Mouse (Mus musculus) left cerebral cortex, adult 8-10 months (tissue): ENCODE measurements around the gene Ociad1. TPM values are rescaled to one million over a fixed set of nuclear protein-coding genes. Genes with fewer than 3 reads are reported as not detected.

Experiments
- DNase-seq, 2 experiments: peaks; one replicate each; pipeline ENCODE4 v3.0.0; 2022; ENCODE audit warnings: low spot score in 2 of 2
- total RNA-seq, 4 experiments: library from RNA; stranded (reverse); gene quantifications; 2 replicates each; pipeline ENCODE4 v1.2.4; 2022

Ociad1 gene
- total RNA-seq, result 100 to 1,000 TPM; 447 to 503 (median 477) TPM

DNA sequence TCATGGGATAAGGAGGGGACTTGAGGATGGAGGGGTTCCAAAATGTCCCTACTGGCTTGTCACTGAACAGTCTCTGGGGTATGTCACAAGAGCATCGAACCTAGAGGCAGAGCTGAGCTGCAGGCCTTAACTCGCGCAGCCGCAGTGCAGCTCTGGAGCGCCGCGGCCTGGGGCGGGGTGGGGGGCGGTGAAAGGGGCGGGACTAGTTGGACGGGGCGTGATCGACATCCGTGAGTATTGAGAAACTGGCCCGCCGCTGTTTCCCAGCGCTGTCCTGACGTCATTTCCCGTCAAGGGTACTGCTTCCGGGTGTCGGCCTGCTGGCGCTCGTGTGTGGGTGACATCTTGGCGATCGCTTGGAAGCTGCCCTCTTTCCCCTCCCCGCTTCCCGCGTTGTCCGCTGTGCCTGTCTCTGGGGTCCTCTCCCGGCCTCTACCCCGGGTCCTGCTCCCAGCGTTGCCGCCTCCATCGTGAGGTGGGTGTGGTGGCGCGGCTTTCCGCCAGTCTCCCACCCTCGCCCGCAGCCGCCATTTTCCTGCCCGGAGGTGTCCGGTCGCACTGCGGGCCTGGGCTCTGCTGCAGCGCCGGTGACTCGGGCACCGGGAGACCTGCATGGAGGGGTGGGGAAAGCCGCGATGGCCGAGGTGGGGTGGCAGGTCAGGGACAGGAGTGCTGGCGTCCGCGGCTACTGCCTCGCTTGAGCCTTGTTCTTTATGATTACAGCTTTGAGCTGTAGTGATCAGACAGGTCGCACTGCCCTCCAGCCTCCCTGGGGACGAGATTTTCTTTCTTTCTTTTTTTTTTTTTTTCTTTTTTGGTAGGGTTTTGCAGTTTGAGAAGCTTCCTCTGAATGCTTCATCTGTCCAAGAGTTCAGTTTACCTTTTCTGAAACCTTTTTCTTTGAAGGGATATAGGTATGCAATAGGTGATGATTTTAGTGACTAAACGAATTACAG is at the start of gene Ociad1:
Gene Ociad1, plus strand, starts transcription at position 283 of the 956 bp plus-strand sequence.
- peak; percentile 78 to 96 for DNase-seq

DNA sequence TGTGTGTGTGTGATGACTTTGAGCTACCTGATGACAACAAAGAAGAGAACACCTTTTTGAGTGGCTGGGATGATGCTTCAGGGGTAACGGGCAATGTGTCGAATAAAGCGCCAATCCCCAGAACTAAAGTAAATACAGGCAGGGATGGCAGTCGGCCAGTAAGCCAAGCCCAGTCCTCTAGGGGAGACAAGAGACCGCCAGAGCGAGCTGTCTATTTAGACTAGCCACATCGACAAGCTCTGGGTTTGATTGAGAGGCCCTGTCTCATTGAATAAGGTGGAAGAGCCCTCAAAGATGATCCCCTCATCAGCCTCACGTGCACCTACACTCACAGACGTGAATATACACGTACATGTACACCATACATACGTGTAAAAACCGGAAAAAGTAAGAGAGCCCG is 48.2 kb upstream of the Ociad1 start:
- DNase-seq, result no peak

DNA sequence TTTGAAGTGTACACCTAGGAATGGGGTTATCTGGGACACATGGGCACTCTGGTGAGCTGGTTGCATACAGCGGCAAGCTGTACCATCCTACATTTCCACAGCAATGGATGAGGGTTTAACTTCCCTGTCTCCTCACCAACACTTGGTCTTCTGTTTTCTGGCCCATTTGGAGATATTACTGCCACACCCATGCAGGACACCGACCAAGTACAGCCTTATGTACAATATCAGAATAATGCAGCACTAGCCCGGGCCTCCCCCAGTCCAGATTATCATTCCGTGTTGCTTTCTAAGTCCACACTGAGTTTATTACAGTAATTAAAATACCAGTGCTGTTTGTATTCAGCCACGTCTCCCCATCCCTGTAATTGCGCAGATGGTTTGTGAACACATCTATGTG is 46.2 kb upstream of the Ociad1 start:
- no peak for DNase-seq

DNA sequence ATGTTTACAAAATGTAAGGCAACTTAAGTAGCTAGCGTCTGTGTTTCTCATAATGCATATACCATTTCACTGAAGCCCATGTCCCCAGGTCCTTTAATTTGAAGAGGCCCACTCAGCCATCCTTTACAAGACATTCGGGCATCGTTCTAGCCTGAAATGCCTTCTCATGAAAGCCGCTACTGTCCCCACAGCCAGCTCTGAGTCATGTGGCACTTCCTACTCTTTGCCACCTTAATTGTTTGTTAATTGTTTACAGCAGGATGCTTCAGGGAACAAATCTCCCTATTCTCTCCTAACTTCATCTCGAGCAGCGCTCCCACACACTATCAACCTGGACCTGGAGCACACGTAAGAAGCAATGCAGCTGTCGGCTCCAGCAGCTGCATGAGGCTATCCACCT is 44.4 kb upstream of the Ociad1 start:
- DNase-seq, result no peak

DNA sequence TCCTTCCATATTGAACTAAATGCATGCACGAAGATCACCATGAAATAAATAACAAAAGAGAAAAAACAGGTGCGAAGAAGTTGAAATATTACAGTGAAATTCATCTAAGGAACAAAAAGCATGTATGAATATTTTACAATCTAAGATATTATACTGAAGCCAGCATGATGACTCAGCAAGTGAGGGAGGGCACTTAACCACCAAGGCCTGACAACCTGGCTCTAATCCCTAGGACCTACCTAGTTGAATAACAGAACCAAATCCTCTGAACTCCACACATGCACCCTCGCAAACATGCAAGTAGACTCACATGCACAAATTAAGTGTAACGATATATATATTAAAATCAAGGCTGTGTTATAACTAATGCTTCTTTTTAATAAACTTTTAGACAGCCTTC is 43.2 kb upstream of the Ociad1 start:
- no peak for DNase-seq

DNA sequence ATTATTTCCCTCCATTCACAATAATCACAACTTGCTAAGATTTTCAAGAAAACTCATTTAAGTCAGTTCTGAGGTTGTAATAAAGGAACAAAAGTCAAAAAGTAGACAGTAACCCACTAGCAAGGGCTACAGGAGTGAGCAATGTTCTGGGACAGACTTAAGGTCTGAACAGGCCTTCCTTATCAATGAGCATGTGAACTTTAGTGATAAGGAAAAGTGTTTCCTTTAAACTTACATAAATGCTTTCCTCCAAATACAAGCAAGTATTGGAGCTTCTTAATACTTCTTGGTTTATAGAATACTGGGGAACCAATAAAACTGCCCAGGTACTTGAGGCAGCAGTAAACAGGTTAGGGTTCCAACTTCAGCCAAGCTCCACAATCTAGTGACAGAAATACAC is 39.8 kb upstream of the Ociad1 start:
- no peak for DNase-seq

DNA sequence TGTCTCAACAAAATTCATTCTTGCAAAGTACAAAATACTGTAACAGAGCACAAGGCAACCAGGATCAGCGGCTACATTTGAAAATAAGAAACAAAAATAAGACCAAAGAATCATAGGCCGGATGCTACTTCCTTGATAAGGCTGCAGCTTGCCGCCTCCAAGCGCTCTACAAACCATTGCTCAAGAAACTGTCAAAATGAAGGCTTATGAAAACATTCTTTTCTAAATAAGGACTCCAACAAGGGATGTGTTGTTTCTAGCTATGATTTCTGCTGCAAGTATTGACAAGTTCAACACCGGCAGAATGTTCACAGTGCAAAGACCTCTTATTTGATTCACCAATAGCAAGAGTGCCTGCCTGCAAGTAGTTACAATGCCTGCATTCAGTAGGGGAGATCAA is 37.9 kb upstream of the Ociad1 start:
- no peak for DNase-seq

DNA sequence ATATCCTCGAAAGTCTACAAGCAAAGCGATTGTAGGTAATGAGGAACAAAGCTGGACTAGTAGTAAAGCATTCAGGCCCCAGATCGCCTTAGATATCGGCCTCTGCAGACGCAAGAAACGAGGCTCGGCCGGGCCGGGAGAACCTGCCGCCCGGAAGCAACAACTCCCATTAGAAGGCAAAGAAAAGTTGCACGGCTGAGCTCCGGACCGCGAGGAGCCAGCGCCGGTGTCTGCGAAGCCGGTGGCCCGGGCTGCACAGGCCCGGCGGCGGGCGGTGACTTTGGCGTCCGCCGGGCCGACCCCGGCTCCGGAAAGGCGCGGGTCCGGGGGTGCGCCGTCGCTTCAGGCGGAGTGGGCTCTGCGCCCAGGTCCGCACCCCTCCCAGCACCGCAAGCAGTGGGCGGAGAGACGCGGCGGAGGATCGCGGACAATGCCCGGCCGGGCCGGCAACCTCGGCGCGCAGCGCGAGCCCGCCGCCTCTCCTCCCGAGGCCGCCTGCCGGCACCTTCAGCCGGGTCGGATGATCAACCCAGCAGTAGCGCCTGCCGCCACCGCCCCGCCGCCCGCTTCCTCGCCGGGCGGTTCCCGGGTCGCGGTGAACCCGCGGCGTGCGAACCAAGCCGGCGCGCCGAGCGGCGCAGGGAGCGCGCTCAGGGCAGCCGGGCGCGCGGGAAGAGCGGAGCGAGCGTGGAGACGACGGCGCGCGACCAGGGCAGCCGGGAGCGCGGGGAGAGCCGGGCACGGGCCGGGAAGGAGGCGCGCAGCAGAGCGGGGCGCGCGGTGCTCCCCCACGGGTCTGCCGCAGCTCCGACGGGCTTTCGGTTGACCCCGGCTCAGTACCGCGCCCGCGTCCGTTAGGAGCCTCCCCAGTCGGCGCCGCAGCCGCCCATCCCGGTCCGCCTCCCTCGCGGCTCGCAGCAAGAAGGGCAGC is 37.0 kb upstream of the Ociad1 start:
- peak; percentile 29 to 37 for DNase-seq

DNA sequence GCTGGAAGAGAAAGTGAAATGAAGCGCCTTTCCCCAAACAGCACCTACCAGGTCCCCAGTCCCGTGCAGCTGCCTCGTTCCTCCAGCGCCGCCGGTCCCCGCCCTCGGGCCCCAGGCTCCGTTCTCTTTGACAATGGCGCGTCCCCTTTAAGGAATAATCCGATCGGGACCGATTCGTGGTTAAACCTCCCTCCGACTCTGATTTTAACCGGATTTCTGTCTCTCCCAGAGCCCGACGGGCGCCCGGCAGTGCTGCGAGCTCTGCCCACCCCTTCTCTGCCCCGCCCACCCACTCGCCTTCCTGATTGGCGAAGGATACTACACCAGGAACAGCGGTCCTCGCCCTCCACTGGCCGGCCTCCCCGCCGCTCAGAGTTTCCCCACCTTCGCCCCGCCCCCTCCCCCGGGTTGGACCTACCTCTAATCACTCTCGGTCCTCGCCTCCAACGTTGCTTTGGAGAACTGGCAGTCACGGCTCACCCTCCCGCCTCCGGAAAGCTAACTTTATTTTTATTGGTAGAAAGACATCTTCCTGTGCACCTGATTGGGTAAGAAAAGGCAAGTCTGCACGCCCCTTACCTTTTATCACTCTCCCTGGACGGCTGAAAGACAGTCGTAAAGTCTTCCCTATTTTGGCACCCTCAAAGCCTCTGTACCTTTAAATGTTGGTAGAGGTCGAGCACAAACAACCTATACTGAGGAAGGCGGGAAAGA is 36.1 kb upstream of the Ociad1 start, which contains the start of gene Fryl:
Gene Fryl, minus strand, starts transcription at position 268 of the 714 bp plus-strand sequence.
- DNase-seq, result peak; percentile 72 to 97

DNA sequence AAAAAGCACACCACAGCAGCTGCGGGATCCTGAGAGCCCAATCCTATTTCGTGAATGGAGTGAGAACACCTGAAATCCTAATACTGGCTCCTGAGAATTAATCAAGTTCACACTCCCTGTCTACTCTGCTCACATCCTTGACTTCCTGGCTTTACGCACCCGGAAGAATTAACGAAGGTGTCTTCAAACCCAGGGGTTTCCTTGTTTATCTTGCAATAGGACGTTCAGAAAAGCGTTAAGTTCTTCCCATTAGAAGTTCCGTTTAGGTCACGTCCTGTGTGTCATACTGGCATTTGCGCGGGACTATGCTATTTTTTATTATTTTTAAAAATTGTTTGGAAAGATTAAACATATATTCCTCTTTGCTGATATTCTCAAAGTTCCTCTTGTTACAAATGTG is 35.5 kb upstream of the Ociad1 start:
- no peak for DNase-seq

DNA sequence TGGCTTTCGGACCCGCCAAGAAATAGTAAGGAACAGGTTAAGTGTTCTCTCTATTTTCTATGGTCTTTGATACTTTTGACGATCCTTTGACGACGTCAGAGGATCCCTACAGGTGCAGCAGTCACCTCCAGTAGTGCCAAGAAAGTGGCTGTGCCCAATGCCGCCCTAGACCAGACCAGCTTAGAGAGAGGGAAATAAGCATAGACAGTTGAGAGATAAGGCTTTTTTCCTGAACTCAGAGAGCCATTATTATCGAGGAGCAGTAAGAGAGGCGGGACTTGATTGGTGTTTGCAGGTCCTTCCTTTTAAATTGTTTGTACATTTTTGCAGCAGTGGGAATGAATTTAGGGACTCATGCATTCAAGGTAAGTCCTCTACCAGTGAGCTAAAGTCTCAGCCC is 34.9 kb upstream of the Ociad1 start:
- DNase-seq, result no peak

DNA sequence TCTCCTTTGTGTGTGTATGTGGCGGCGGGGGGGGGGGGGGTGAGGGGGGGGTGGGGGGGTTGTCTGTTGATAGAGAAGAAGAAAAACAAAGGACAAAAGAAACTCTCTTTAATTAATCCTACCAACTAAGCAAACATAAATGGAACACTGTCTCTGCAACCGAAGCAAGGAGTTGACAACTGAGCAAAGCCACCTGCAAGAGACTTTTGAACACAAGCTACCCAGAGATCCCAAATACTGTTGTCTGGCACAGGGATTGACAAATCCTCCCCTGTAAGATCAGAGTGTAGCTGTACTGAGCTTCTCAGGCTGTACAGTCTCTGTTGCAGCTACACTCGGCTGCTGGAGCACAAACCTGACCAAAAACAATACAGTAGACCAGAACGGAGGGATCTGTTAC is 28.5 kb upstream of the Ociad1 start:
- no peak for DNase-seq

DNA sequence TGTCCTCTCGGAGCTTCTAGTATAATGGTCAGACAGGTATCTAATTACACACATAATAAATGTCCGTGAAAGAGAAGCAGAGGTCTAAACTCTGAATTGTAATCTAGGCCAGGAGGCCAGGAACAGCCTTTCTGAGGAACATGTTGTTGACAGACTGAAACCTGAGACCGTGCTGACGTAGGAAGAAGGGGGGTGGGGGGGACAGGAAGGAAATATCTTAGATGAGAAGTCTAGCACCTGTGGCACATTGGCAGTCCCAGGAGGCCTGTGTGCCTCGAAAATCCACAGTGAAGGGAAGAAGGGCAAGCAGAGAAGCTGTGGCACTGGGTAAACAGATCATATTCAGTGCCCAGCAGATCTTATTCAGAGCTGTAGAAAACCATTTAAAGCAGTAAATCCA is 27.1 kb upstream of the Ociad1 start:
- no peak for DNase-seq

DNA sequence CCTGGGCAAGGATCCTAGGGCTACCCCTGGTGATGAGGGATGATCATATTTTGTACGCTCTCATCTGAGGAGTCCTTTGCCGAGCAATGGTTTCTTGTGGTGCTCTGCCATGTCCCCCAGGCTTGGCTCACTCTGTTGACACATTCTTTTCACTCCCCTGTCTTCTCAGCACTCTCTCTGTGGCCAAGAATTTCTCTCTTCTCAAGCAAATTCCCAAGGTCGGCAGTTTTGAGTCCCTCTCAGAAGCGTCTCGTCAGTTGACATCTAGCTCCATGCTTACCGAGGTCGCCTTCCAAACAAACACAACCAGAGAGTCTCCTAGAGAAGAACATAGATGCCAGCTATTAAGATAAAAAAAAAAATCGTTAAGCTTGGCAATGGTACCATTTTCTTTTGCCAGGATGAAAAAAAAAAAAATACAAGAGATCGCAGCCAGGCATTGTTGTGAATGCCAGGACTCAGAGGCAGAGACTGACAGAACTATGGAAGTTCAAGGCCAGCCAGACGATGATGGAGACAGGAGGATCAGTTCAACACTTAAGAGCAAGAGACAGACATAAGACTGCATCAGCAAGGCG is 23.9 kb upstream of the Ociad1 start:
- no peak for DNase-seq

DNA sequence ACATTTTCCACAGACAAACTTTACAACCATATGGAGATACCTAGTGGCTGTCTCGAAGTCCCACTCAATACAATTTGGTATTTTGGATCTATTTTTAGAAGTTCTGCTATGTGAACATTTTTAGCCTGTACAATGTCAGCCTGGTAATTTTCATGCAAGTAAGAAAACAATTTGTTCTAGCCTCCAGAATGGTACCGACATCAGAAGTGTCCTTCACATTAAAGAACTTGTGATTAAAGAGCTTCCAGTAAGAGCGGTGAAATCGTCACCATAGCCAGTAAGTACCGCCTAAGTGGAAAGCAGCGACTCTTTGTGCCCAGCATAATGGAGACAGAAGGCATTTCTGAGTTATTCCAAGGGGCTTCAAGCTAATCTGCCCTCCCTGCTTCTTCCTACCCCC is 22.0 kb upstream of the Ociad1 start:
- no peak for DNase-seq

DNA sequence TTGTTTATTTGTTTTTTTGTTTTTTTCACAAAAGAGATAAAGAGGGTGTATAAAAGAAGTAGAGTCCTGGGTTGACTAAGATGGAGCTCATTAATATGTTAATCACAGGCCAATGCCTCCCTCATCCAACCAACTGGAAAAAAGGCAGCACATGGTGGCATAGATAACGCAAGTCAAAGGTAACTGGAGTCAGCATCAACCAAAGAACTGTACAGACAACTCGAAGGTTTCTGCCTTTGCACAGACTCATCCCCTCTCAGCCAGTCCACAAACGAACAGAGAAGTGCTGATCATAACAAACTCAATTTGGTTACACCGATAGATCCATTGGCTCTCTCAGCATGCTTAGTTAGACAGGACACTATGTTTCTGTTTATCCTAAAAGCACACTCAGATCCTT is 19.4 kb upstream of the Ociad1 start:
- no peak for DNase-seq

DNA sequence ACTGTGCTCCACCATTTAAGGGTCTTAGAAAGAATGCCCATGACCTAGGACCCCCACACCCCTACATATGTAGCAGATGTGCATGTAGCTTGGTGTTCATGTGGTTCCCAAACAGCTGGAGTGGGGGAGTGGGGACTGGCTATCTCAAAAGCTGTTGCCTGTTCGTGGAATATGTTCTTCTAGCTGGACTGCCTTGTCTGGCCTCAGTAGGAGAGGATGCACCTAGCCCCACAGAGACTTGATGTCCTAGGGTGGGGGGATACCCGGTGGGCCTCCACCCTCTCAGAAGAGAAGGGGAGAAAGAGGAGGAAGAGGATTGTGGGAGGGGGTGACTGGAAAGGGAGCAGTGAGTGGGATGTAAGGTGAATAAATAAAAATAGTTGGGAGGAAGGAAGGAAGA is 17.6 kb upstream of the Ociad1 start:
- no peak for DNase-seq

DNA sequence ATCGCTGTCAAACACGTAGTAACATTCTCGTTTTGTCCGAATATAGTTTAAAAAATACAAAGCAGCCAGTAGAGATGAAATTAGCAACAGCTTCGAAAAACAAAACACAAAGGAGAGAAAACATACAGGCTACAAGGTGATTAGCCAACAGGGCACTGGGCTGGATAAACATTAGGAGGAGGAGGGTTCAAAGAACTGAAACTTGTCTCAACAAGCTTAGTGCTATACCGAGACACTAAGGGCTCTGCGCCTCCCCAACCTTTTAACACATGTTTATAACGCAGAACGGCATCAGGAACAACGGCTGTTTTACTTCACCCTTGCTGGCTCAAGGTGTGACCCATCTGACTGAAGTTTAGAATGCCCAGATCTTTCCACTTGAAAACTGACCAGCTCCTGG is 13.4 kb upstream of the Ociad1 start:
- no peak for DNase-seq

DNA sequence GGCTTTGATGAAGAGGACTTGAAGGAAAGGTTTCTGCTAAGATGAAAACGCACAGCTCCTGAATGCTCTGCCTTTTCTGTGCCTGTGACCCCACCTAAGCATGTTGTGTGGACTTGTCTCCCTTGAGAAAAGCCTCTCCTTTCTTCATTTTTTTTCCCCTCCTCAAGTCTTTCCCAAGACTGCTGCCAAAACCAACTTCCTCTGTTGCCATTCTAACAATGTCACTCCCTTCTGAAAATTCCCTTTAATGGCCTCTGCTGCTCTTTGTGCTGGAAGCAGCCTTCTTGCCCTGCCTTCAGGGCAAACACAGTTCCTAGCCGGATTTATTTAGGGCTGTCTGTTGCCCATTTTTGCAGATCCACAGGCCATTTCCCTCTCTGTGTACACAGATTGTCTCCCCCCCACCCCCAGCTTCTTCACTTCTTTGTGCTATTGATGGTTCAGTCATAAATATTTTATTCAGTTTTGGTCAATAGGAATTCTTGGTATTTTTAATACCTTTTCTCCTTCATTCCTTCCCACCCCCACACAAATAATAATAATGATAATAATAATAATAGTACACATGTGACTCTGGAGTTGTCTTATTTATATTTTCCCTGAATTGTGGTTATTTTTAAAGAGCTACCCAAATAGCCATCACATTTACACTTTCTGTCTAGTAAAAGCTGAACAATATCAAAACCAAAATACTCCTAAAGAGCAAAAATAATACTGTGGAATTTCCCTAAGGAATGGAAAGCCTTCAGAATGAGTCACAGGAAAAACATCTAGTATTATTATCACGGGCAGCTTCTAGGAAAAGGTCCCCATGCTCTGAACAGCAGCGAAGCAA is 12.6 kb upstream of the Ociad1 start:
- no peak for DNase-seq

DNA sequence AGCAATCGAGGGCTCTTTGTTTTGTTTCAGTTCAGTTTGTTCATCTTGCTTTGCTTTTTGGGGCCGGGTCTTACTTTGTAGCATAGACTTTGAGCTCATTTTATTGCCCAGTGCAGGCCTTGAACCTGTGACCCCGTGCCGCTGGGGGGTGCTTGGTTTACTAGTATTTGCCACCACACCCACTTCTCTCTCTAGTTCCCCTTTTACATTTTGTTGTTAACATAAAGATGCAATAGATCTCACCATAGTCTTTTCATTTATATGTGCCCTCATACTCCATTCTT is 12.1 kb upstream of the Ociad1 start:
- DNase-seq, result no peak

DNA sequence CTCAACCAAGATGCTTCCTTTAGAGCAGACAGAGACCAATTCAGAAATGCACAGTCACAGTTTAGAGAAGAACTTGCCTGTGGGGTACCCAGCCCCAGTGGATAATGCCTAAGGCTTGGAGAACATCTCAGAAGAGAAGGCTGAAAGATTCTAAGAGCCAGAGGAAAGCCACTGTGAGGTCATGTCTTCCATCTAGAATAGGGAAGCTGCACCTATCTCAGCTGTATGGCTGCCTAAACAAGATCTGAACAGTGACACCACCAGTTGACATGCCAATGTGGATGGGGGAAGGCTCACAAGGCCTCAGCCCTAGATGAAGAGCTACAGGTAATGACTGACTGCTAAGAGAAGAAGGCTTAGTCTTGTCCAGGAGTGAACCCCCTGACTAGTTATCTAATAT is 8.5 kb upstream of the Ociad1 start:
- DNase-seq, result no peak
